Mouse (Mus musculus): ENCODE results near the gene Fstl4.

DNA sequence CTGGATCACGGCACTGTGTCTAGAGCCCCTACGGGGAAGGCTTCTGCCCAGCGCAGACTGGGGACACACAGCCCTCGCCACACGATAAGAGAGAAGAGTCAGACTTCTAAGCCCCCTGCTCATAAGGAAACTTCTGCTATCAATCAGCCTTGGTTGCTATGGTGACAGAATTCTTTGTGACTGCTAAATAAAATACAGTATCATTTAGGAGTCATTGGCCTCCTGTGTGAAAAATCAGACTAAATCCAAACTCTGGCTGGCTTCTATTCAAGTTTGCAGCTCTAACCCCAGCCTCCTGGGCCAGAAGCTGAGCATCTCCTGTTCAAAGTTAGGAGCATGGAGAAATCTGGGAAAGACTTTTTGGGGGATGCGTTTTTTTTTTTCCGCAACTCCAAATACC, 238.9 kb downstream of the Fstl4 start:
- no peak for TF ChIP-seq CTCF (IDR thresholded peaks at IDR 0.05)
- TF ChIP-seq EP300 (IDR thresholded peaks at IDR 0.05; ENCODE audit: insufficient read depth, low read depth, low read length): no peak
- TF ChIP-seq POLR2A (IDR thresholded peaks at IDR 0.05; ENCODE audit: insufficient read depth, low read depth, low read length): no peak
